Mouse (Mus musculus) spleen, postnatal 36 days (tissue): ENCODE data around the gene Vps39.
A peak's percentile ranks its signal among the peaks of the same experiment; 100 is the strongest.

ENCODE experiments used
- DNase-seq, 2 experiments: peaks; one replicate each; pipeline ENCODE4 v3.0.0; 2022; ENCODE audit warnings: low spot score in 2 of 2, mixed read lengths in 1 of 2

Gene Vps39

DNA sequence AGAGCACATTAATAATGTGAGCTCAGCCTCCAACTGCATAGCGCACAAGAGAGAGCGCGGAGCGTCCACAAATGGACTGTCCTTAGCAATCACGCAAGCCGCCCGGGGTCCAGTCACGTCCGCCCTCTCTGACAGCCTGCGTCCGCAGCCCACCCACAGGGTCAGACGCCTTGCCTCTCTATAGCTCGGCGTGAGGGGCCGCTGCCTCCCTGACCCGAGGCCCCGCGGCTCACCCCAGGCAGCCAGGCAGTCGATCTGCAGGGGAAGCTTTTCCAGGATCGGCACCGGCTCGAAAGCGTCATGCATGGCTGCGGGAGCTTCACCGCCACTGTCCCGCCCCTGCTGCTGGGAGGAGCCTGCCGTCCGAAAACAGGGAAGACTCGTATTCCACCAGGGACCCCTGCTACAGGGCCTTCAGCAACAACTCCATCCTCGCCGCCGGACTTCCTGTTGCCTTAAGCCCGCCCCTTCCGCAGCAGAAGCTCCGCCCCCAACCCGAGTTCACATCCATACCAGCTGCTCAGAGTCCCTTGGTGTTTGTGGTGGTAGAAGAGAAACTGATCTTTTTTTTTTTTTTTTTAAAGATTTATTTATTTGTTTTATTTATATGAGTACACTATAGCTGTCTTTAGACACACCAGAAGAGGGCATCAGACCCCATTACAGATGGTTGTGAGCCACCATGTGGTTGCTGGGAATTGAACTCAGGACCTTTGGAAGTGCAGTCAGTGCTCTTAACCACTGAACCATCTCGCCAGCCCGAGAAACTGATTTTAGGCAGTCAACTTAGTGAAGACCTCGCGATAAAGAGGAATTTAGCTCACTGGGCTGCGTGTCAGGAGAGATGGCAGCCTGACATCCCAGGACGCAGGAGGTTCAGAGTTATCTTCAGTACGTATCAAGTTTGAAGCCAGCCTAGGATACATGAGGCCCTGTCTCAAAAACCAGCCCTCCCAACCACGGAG, at the start of gene Vps39:
Vps39 (minus strand) TSS at position 456 of the 965 bp plus-strand sequence.
- DNase-seq: peak; percentile 82 to 88

DNA sequence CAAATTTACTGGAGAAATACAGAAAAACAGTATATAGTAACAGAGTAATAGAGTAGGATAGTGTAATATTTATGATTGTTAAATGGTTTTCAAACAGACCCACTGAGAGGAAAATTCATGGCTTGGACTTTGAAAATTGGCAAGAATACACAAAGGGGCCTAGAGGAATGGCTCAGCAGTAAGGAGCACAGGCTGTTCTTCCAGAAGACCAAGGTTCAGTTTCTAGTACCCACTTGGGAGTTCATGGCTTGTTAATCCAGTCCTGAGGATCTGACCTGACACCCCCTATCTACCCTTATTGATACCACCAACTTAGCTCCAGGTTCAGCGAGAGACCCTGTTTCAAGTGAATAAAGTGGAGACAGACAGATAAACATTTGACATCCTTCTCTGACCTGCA, 45.0 kb upstream of the Vps39 start:
- no peak for DNase-seq

DNA sequence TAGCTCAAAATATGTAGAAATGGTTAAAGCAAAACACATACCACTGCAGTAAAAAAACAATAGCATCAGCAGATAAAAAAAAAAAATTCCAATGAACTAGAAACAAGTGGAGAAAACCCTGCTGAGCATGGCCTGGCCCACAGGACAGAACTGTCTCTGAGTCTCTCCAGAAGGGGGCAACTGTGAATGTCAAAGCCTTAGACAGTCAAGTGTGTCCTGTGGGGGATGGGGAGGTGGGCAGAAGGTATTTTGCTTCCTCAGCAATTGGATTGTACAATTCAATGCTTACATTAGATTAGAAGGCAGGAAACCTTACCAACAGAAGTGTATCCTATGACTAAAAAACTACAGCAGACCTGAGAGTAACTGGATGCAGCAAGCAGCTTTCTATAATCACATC, 39.5 kb upstream of the Vps39 start:
- DNase-seq: no peak

DNA sequence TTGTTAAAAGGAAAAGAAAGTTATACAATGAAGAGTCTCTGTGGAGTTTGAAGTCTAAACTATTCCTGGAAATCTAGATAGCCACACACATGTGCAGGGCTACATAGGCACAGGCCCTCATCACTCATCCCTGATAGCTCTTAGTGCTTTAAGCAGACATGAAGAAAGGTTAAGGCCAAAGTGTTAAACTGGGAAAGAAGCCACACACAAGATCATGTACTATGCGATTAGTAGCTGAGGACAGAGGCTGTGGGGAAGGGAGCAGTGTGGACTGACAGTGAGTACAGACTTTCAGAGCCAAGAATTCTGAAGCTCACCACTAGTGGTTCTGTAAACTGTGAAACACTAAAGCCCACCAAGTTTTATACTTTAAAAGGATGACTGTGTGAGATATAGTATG, 38.0 kb upstream of the Vps39 start:
- DNase-seq: no peak

DNA sequence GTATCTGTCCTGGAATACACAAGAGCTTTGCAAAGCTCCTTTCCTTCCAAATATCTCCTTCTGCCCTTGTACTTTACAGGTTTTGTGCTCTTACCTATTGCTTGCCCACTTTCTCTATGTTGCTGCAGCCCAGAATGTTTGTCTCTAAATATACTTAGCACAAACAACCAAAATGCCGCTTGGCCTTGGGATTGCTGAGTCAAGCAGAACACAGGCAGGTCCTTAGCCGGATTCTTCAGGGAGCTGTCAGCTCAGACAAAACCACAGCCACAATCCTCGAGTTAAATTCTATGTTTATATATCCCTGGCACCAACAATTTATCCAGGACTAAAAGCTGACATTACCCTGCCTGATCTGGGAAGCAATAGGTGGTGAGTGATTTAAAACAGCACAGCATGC, 36.4 kb upstream of the Vps39 start:
- DNase-seq: no peak

DNA sequence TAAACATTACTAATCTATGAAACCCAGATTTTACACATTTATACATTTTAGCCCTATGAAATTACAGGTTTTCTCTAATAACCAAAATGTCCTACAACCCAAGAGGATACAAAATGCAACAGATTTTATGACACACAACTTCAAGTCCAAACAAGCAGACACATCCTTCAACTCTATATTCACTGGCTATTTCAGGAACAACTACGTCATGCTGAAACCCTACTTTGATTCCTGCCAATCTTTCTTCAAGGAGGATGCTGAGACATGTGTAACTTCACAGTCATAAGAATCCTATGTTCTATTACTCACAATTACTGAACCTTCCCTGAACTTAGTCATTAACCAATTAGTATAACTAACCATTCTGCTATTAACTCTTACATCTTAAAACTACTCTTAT, 34.4 kb upstream of the Vps39 start:
- DNase-seq: no peak

DNA sequence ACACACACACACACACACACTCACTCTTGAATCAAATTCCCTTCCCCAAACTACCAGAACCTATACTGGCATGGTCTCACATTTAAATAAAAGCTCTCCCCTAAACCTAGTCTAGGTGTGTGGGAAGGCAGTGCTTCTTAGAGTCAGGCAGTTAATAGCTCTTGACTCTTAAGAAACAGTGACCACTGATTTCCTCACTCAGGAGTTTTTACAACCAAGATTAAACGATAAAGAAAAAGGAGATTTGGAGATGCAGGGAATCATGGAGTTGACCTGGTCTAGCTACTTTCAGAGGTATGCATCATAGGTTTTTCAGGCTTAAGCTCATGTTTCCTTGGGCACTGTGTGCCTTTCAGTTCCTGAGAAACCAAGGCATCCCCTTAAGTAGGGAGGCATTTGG, 33.3 kb upstream of the Vps39 start:
- DNase-seq: no peak

DNA sequence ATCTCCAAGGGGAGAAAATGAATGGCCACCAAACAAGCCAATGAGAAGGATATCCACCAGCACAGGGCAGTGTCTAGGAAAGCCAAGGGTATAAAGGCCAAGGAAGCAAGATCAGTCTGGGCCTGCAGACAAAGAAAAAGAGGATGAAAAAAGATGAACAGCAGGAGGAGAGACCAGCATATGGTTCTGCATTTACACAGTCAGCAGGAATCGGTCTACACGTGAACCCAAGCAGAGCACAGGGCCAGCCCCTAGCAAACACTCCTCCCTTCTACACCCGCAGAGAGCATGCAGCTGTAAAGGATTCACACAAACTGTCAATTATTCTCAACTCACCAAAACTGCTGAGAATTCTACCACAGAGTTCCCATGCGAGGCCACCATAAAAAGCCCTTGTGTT, 20.9 kb upstream of the Vps39 start:
- no peak for DNase-seq

DNA sequence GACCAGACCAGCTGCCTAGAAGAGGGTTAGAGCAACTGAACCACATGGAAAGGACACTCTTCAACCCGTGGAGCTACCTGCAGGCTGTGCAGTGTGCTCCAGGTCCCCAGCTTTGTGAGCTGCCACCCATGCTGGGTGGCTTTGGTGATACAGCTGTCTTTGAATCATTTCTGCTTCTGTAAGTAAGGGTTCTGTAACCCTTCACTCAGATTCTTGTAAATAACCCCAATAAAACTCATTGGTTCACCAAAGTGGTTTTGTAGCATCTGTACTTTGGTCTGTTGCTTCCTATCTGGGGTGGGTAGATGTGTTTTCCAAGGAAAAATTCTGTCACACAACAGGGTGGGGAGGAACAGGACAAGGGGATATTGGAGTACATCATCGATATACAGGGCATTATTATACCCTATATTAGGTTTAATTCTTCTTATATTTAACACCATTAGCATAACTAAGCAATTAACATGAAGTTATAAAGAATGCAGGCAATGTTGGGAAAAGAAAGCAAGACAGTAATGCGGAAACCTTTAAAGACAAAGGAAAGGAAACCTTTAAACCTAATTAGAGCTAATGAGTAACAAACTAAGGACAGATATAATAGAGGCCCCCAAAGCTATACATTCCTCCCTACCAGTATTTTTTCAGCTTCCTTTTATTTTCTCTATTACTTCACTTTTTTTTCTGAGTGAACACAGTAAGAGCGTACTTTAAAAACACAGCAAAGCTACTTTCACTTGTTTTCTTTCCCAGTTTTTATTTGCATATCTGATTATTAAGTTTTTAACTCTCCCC, 14.7 kb upstream of the Vps39 start:
- no peak for DNase-seq

DNA sequence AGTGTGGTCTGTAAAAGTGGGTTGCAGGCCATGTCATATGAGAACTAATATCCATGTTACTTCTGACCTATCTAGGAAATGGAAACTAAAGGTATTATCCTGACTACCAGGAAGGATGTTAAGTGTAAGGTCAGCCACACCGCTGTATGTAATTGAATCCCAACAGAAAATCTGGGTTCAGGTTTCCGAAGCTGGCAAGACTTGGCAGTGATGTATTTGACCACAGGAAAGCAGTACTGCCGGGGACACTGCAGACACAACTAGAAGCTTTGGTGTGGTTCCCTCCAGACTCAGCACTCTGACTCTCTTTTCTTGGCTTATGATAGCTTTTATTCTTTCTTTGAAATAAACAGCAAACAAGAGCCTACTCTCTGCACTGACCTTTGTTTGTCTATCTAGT, 13.6 kb upstream of the Vps39 start:
- DNase-seq: no peak

DNA sequence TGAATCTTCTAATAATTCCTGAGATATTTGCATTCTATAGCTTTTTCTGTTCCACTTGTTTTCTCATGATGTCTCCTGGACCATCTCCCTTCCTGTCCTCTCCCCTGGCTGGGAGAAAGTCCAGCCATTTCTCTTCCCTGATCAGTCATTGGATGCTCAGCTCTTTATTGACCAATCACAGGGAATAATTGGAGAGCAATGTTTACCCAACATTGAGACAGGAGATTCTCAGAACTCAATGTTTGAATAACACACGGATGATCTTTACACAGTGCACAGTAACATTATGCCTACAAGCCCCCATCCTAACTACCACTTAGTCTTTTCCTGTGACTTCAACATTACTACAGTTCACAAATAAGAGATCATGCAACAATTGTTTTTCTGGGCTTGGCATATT, 7.5 kb upstream of the Vps39 start:
- DNase-seq: no peak

DNA sequence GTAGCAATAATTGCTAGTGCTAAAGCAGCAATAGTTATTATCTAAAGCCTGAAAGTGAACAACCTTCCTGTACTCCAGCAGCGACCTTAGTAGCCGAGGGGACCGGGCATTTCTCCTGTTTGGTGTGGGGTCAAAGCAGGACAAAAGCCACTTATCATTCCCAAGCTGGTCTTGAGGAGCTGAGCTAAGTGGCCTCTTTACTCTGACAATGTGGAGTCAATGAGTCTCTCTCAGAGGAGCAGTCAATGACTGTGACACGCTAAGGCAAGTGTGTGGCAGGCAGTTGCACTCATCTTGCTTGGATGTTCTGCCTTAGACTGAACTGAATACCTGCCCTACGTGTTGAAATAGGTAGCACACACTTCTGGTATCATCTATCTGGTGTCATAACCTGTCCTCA, 1.6 kb downstream of the Vps39 start:
- DNase-seq: no peak

DNA sequence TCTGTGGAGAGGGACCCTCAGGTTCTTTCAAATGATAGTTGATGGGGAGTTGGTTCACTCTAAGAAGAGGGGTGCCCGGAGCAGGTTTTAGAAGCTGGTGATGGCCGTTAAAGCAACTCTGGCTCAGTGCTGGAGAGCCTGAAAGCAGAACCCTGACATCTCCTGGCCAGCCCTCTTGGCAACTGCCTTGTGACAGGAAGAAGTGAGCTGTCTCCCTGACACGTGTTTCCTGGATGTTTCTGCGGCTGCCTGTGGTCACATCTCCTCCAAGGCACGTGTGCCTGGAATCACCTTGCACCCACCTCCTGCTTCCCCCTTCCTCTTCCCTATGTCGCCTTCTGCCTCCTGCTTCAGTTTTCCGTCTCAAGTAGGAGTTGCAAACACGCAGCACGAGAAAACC, 4.8 kb downstream of the Vps39 start:
- DNase-seq: peak in 1 of 2 experiments; percentile 6

DNA sequence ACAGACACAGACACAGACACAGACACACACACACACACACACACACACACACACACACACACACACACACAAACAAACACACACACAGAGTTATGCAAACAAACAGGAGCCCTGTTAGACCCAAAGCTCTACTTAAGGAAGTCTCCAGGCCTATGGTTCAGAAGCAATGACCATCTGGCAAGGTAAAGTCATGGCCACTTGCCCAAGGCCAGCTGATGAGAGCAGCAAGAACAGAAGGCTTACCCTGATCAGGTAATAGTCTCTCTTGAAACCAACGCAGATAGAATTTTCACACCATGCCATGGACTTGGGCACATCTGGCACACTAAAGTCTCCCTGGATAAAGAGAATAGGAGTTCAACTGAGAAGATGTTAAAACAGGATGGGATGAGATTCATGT, 11.2 kb downstream of the Vps39 start:
- no peak for DNase-seq

DNA sequence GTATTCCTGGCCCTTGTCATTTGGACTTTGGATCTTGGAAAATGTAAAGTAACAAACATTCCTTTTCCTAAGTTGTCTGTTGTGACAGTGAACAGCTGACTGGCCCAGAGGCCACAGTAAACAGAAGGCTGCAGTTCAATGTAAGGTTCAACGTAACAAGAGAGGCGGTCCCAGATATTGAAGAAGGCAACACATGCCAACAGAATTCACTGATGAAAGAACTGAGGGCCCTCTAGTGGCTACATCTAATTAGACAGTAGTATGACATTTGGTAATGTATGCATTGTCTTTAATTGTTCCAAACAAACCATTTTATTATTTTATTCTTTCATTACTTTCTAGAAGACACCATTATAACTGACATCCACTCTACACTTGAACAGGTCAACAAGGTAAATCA, 15.1 kb downstream of the Vps39 start:
- no peak for DNase-seq

DNA sequence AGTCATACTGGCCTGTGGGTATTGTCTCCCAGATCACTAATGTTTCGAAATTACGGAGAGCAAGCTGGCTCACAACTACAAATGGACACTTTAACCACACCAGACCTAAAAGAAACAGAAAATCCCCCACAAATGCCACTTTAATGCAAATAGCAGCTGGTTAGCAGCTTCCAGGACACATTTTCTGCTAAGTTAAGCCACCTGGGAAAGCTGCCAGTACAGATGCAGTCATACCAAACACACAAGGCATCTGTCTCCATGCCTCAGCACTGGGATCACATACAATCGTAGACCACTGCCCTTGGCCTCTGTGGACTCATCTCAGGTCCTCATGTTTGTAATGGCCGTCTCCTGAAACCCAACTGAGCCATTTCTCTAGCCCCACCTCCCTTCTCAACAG, 21.4 kb downstream of the Vps39 start:
- no peak for DNase-seq

DNA sequence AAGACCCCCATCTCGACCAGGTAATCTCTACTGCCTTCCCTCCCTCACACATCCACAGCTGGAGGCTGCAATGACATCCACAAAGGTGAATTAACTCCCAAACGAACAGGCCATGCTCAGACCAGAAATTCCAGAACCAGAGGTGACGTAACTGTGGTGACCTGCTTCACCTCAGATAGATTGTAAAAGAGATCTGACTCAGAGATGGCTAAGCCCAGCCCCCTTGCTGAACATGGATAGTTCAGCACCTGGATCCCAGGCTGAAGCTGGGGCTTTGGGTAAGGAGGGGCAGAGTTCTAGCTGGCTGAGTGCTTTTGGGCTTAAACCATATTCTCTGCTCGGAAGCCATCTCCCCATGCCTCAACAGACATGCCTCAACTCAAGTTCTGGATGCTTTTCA, 37.9 kb downstream of the Vps39 start:
- DNase-seq: no peak

DNA sequence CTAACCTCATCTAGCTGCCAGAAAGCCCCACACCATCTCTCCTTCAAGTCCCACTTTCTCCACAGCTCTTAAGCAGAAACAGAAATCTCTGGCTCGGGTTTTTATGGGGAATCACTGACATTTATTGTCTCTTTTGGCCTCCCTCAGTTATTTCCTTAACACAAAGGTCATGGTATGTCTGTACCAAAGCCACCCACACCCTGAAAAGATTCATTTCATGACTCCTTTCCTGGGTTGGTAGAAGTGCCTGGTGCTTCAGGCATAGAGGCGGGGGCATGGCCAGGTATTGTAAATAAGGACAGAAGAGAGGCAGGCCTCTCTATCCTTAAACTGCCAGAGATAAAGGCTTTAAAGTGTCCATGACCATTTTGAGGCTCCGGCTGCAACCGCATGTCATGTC, 38.5 kb downstream of the Vps39 start:
- no peak for DNase-seq

DNA sequence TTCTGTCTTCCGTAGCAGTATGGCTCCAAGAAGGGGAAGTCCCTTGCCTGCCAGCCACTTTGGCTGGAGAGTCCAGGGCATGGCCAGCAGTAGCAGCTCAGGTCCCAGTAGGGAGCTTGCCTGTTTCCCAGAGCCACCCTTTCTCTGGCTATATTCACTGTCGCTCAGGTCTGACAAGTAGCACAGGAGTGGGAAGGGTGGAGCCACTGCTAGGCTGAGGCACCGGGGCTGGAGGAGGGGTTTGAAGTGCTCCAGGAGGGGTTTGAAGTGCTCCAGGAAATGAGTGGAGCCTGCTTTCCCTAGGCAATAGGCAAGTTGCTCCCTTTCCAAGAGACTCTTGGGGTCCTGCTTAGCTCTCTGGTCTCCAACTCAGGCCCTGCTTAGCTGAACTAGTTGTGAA, 39.0 kb downstream of the Vps39 start, which contains the start of gene Pla2g4f:
Pla2g4f (minus strand) TSS at position 190 of the 400 bp plus-strand sequence.
- DNase-seq: no peak

DNA sequence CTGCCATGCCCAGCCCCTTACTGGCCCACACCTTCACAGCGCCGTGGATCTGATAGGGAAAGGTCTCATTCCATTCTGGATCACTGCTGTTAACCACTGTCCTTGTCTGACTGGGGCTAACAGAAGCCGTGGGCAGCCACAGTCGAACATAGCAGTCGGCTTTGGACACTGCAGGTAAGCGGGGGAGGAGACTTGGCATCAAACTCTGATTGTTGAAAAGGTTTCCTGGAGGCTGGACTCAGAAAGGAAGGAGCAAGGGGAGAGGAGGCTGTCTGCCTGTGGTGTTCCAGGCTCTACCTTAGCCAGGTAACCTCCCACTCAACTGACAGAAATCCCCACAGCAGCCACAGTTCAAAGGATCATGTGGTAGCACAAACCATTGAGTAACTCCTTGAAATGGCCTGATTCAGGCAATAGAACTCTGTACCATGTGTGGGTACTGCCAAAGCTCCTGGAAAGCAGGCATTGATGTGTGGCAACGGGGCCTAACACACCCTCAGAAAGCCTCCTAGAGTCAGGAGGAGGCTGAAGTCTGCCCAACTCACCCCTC, 40.6 kb downstream of the Vps39 start:
- no peak for DNase-seq

DNA sequence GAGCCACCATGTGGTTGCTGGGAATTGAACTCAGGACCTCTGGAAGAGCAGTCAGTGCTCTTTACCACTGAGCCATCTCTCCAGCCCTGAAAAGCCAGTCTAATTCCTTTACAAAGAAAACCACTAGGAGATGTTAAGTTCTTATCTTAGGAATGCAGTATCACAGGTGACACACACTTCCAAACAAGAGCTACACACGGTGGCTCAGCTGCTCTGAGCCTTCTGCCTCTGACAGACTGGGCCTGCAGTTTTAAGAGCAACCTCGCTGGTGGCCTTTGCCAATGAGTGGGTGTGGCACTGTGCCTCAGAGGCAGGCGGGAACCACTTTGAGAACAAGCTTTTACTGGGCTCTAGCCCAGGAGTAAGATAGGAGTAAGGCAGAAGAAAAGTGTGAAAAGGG, 48.8 kb downstream of the Vps39 start:
- DNase-seq: no peak

DNA sequence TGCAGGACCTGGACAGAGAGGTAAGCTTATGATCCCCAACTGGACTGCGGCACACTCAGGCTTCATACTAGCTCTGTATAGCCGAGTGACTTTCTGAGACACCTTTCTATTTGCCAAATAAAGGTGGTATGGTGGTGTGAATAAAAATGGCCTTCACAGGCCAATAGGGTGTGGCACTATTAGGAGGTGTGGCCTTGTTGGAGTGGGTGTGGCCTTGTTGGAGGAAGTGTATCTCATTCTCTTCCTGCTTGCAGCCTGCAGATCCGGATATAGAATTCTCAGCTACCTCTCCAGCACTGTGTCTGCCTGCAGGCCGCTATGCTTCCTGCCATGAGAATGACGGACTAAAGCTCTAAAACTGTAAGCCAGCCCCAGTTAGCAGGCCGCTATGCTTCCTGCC, 51.9 kb downstream of the Vps39 start:
- no peak for DNase-seq

DNA sequence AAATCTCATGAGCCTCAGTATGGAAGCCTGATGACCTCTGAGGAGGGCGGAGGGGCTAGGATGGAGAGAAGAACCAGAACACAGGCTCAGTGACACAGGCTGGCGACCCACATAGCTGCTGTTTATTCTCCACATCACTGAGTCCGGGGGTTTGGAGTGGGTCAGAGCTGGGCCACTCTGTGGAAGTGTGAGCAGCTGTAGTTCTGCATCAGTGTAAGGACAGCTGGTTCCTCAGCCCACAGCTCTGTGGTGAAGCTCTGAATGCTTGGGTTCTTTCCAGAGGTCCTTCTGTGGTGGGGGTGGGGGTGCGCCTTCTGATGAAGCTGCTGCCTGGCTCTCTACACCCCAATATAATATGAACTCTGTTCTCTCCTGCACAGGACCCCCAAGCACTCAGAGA, 53.1 kb downstream of the Vps39 start:
- no peak for DNase-seq
